Mouse (Mus musculus) intestine, embryonic 16.5 days (tissue): ENCODE measurements at regions not wholly inside any gene's neighbourhood (a gene's known extent, or its start where the extent isn't known, plus 50 kb on each side); places are given as distances from the start of the nearest gene placed in this dataset.

Experiments used
- ATAC-seq: fragments of 200-750 bp; cut with Nextera tagmentation; 2 replicates; pipeline ENCODE4 v1.8.0; 2017; ENCODE audit warnings: moderate TSS enrichment, moderate library complexity
- H3K27ac ChIP-seq: fragments of 300-500 bp; sonication (generic); 2 replicates; pipeline ENCODE4 v1.5.1; 2014; ENCODE audit warnings: mild to moderate bottlenecking, low read length
- H3K27me3 ChIP-seq: fragments of 300-500 bp; sonication (generic); replicated peaks from 2 replicates; pipeline ENCODE4 v1.6.1; 2014; ENCODE audit warnings: low read length, control low read depth, mixed read lengths; ENCODE audit not compliant: control insufficient read depth, insufficient read depth
- H3K36me3 ChIP-seq: fragments of 300-500 bp; sonication (generic); 2 replicates; pipeline ENCODE4 v1.6.1; 2014; ENCODE audit warnings: low read length, control low read depth; ENCODE audit not compliant: control insufficient read depth, insufficient read depth
- H3K4me1 ChIP-seq: fragments of 300-500 bp; sonication (generic); 2 replicates; pipeline ENCODE4 v1.6.1; 2014; ENCODE audit warnings: low read length, control low read depth, mixed read lengths; ENCODE audit not compliant: control insufficient read depth, insufficient read depth
- H3K4me2 ChIP-seq: fragments of 300-500 bp; sonication (generic); 2 replicates; pipeline ENCODE4 v1.6.1; 2014; ENCODE audit warnings: low read depth, low read length, control low read depth
- H3K4me3 ChIP-seq: fragments of 300-500 bp; sonication (generic); 2 replicates; pipeline ENCODE4 v1.5.1; 2014; ENCODE audit warnings: mild to moderate bottlenecking, low read length
- H3K9ac ChIP-seq: fragments of 300-500 bp; sonication (generic); 2 replicates; pipeline ENCODE4 v1.6.1; 2014; ENCODE audit warnings: low read depth, low read length
- H3K9me3 ChIP-seq: fragments of 300-500 bp; sonication (generic); 2 replicates; pipeline ENCODE4 v1.6.1; 2016; ENCODE audit warnings: low read length, control low read depth; ENCODE audit not compliant: control insufficient read depth
- WGBS: fragments of 180-500 bp; shearing (Covaris S2); extraction: QIAGEN DNeasy Blood & Tissue Kit; methylation state at CpG from one replicate; pipeline ENCODE4 v1.1.7; 2014; 5-methylcytosine and 5-hydroxymethylcytosine counted together

- Histone ChIP-seq H3K4me1 (no peaks in the 10 kb centered on the region), H3K4me2 (no peak overlapping the region), H3K36me3 (no peaks in the 10 kb centered on the region), H3K9ac (no peak overlapping the region), H3K27me3 (no peaks in the 10 kb centered on the region), H3K9me3 (no peaks in the 10 kb centered on the region), H3K27ac (no peak overlapping the region), H3K4me3 (no peak overlapping the region)
- no peak for ATAC-seq
- 76% methylated on average over 4 of the region's 4 CpGs for WGBS
Measured at GRCm38 (mm10) chrX:11747386-11748121, 412.6 kb downstream of the Bcor start.

DNA sequence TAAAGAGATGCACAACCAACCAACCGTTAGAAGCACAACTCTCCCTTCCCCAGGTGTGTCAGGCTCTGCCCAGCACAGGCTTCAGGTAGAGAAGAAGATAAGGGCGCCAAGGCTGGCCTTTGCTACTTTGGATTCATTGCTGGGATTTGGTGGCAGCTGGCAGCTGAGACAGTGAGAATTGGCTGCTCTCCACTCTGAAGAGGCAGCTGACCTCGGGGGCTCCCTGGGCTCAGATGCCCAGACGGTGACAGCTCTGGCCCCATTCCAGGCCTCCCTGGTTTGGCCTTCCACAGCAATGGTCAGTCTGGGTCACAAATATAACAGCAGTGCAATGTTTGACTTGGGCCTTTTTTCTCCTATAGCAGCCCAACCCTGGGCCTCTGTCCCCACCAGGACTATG, 411.9 kb downstream of the Bcor start:
- Histone ChIP-seq H3K4me1 (no peaks in the 10 kb centered on the region), H3K9me3 (no peaks in the 10 kb centered on the region), H3K27me3 (no peaks in the 10 kb centered on the region), H3K9ac (no peak overlapping the region), H3K36me3 (no peaks in the 10 kb centered on the region), H3K4me2 (no peak overlapping the region), H3K27ac (no peak overlapping the region), H3K4me3 (no peak overlapping the region)
- no peak for ATAC-seq
- whole genome bisulfite sequencing: 54% methylated on average over 4 of the region's 4 CpGs

GRCm38 (mm10) chrX:11752513-11752912, 407.6 kb downstream of the Bcor start:
- no peak overlapping the region for H3K27ac ChIP-seq
- H3K4me3 ChIP-seq: no peak overlapping the region

GRCm38 (mm10) chrX:11752973-11753590, 407.1 kb downstream of the Bcor start:
- no peak for ATAC-seq
- H3K9ac ChIP-seq: no peak overlapping the region
- 0 out of 2 replicates have a peak overlapping the region, but pooled peaks have one; percentile 6 for H3K27ac ChIP-seq

More at GRCm38 (mm10) chrX:11752513-11752912, 407.6 kb downstream of the Bcor start:
- ATAC-seq: no peak
- H3K36me3 ChIP-seq: no peaks in the 10 kb centered on the region
- no peak overlapping the region for H3K4me2 ChIP-seq
- H3K9ac ChIP-seq: no peak overlapping the region
- H3K9me3 ChIP-seq: no peaks in the 10 kb centered on the region
- H3K4me1 ChIP-seq: 0 out of 2 replicates have a peak, but pooled peaks cover 2% of the 10 kb centered on the region
- WGBS: 77% methylated on average over 5 of the region's 5 CpGs
- H3K27me3 ChIP-seq: no peaks in the 10 kb centered on the region

GRCm38 (mm10) chrX:11755046-11755445, 405.1 kb downstream of the Bcor start:
- H3K4me2 ChIP-seq: no peak overlapping the region
- no peak overlapping the region for H3K9ac ChIP-seq
- no peak for ATAC-seq
- no peaks in the 10 kb centered on the region for H3K27me3 ChIP-seq
- WGBS: 86% methylated on average over 2 of the region's 2 CpGs
- H3K4me1 ChIP-seq: 0 out of 2 replicates have a peak, but pooled peaks cover 2% of the 10 kb centered on the region
- no peaks in the 10 kb centered on the region for H3K9me3 ChIP-seq
- H3K27ac ChIP-seq: no peak overlapping the region
- H3K36me3 ChIP-seq: no peaks in the 10 kb centered on the region
- H3K4me3 ChIP-seq: no peak overlapping the region

More at GRCm38 (mm10) chrX:11752973-11753590, 407.1 kb downstream of the Bcor start:
- Histone ChIP-seq H3K9me3 (no peaks in the 10 kb centered on the region), H3K36me3 (no peaks in the 10 kb centered on the region), H3K27me3 (no peaks in the 10 kb centered on the region), H3K4me3 (no peak overlapping the region), H3K4me2 (no peak overlapping the region), H3K4me1 (0 out of 2 replicates have a peak, but pooled peaks cover 2% of the 10 kb centered on the region)
- WGBS: 18% methylated on average over 13 of the region's 13 CpGs

DNA sequence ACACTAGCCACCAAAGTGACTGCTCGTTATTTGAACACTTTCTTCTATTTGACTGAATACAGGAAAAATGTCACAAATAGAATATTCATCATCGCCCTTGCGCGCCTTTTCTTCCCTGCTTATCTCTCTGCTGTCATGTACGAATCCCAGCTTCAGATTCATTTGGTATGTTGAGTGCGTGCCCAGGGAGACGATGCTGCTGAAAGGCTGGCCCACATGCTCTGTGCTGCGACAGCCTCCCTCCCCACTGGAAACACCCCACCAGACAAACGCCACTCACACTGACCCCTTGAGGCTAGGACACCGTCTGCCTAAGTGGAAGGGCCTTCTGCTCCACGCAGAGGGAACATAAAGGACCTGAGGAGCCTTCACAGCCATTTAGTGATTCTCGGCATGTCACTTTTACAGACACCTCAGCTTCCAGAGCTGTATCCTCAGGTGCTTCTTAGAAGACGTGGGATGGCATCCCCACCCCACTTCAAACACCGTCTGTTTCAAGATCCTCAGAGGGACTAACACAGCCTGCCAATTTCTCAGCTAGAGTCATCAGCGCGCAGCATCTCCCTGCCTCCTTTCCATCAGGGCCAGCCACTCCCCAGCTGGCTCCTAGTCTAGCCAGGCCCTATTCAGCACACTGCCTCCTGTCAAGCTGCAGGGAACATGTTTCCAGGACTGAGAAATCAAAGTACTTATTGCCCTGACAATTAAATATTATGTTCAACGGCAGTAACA, 396.6 kb downstream of the Bcor start:
- Histone ChIP-seq H3K9ac (no peak overlapping the region), H3K36me3 (no peaks in the 10 kb centered on the region), H3K27ac (no peak overlapping the region), H3K9me3 (no peaks in the 10 kb centered on the region), H3K4me3 (no peak overlapping the region), H3K27me3 (0 out of 2 replicates have a peak, but pooled peaks cover 4% of the 10 kb centered on the region), H3K4me2 (no peak overlapping the region), H3K4me1 (no peaks in the 10 kb centered on the region)
- 66% methylated on average over 17 of the region's 17 CpGs for WGBS
- no peak for ATAC-seq

DNA sequence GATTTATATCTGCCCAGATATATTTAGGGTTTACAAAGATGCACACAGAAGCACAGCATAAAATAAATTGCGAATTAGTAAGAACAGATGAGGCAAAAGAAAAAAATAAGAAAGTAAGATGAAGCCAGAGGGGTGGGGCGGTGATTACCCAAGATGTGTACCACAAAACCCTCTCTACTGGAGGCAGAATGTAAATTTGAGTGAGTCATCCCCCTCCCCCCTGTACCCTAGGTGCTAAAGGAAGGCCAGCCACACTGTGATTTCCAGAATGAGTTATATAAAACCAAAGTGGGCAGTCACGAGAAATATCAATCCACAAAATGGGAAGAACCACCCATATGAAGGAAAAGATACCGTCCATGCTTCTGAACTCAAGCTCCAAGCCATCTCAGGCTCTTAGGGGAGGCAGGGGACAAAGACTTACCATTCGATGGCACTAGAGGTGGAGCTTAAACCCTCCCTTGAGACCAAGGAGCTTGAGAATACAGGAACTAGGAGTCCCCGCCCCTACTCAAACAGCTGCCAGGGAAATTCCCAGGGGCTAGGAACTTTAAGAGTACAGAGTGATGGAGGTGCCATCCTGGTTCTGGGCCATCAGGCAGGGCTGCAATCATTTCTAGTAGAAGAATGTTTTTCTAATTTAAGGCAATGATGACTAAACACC, 383.8 kb downstream of the Bcor start:
- Histone ChIP-seq H3K4me3 (no peak overlapping the region), H3K27me3 (peaks cover 4% of the 10 kb centered on the region; the same call in 1 of the 2 replicates), H3K9me3 (no peaks in the 10 kb centered on the region), H3K9ac (no peak overlapping the region), H3K36me3 (no peaks in the 10 kb centered on the region), H3K4me2 (no peak overlapping the region), H3K27ac (no peak overlapping the region), H3K4me1 (no peaks in the 10 kb centered on the region)
- 71% methylated on average over 6 of the region's 6 CpGs for WGBS
- no peak for ATAC-seq

DNA sequence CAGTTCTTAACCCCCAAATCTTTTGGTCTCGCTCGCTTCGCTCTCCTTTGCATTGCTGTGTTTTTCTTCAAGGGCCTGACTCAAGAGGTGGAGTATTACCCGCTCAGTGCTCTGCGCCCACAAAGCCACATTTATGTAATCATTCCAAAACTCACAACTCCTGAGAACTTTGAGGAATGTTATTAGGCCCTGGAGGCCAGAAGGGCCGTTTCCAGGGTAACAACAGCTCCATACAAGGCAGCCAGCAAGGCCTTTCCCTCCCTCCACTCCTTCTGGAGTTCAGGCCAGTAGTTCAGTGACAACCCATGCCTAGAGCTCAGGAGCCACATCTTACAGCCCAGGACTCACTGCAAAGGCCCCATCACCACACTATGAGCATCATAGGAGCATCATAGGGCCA, 365.1 kb downstream of the Bcor start:
- H3K36me3 ChIP-seq: no peaks in the 10 kb centered on the region
- 72% methylated on average over 6 of the region's 6 CpGs for WGBS
- H3K9me3 ChIP-seq: no peaks in the 10 kb centered on the region
- no peak overlapping the region for H3K9ac ChIP-seq
- H3K27ac ChIP-seq: no peak overlapping the region
- ATAC-seq: no peak
- no peak overlapping the region for H3K4me2 ChIP-seq
- no peaks in the 10 kb centered on the region for H3K4me1 ChIP-seq
- no peaks in the 10 kb centered on the region for H3K27me3 ChIP-seq
- H3K4me3 ChIP-seq: no peak overlapping the region

DNA sequence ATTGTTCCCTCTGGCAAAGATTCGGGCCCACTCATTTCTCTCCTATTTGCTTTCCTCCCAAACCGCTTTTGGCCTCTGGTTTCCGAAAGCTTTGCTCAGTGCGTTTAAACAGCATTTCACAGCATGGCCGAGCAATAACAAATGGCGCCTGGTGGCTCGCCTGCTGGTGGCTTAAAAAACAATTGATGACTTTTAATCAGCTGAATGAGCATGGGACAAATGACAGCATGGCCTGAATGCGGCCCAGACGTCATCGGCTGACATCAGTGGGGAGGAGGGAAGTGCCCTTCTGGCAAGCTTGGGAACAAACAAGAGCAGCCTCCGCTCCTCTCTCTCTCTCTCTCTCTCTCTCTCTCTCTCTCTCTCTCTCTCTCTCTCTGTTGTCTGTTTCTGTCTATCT, 362.3 kb downstream of the Bcor start:
- H3K9me3 ChIP-seq: no peaks in the 10 kb centered on the region
- H3K4me1 ChIP-seq: no peaks in the 10 kb centered on the region
- H3K4me3 ChIP-seq: no peak overlapping the region
- no peaks in the 10 kb centered on the region for H3K27me3 ChIP-seq
- ATAC-seq: no peak
- H3K36me3 ChIP-seq: no peaks in the 10 kb centered on the region
- H3K27ac ChIP-seq: no peak overlapping the region
- no peak overlapping the region for H3K9ac ChIP-seq
- no peak overlapping the region for H3K4me2 ChIP-seq
- 32% methylated on average over 11 of the region's 11 CpGs for WGBS
